Mouse (Mus musculus) embryonic facial prominence, embryonic 15.5 days (tissue): ENCODE results near the gene Capns1. TPM values are rescaled to one million over a fixed set of nuclear protein-coding genes. Genes with fewer than 3 reads are reported as not detected.
"Not testable (repeated sequence)": the region's sequence is repeated elsewhere in the genome, so short reads cannot be mapped to it uniquely, and the experiment has no call there.

Experiments used
- ATAC-seq: fragments of 200-750 bp; cut with Nextera tagmentation; 2 replicates; pipeline ENCODE4 v1.8.0; 2017; ENCODE audit warnings: low read depth, moderate TSS enrichment; ENCODE audit not compliant: insufficient number of reproducible peaks, low FRiP score, low TSS enrichment
- H3K27ac ChIP-seq: fragments of 300-500 bp; sonication (generic); replicated peaks from 2 replicates; pipeline ENCODE4 v1.5.1; 2015; ENCODE audit warnings: mild to moderate bottlenecking, inconsistent platforms
- H3K27me3 ChIP-seq: fragments of 300-500 bp; sonication (generic); 2 replicates; pipeline ENCODE4 v1.6.1; 2015; ENCODE audit warnings: inconsistent platforms
- H3K36me3 ChIP-seq: fragments of 300-500 bp; sonication (generic); 2 replicates; pipeline ENCODE4 v1.6.1; 2015; ENCODE audit warnings: mild to moderate bottlenecking, inconsistent platforms
- H3K4me1 ChIP-seq: fragments of 300-500 bp; sonication (generic); 2 replicates; pipeline ENCODE4 v1.6.1; 2015; ENCODE audit warnings: inconsistent platforms
- H3K4me2 ChIP-seq: fragments of 300-500 bp; sonication (generic); replicated peaks from 2 replicates; pipeline ENCODE4 v1.6.1; 2015; ENCODE audit warnings: mild to moderate bottlenecking, inconsistent platforms
- H3K4me3 ChIP-seq: fragments of 300-500 bp; sonication (generic); replicated peaks from 2 replicates; pipeline ENCODE4 v1.5.1; 2015; ENCODE audit warnings: mild to moderate bottlenecking, inconsistent platforms
- H3K9ac ChIP-seq: fragments of 300-500 bp; sonication (generic); 2 replicates; pipeline ENCODE4 v1.6.1; 2015; ENCODE audit warnings: inconsistent platforms
- H3K9me3 ChIP-seq: fragments of 300-500 bp; sonication (generic); replicated peaks from 2 replicates; pipeline ENCODE4 v1.6.1; 2016; ENCODE audit warnings: inconsistent platforms
- WGBS: fragments of 180-500 bp; shearing (Covaris S2); methylation state at CpG from one replicate; pipeline ENCODE4 v1.1.7; 2015; 5-methylcytosine and 5-hydroxymethylcytosine counted together
- polyA plus RNA-seq: library from polyadenylated mRNA; unstranded; fragments of >200 nt; fragmentation: Nextera tagmentation; extraction: Ambion mirVana; gene quantifications from 2 replicates; pipeline ENCODE4 v1.2.1, GENCODE M21; 2015

The Capns1 gene
- polyA plus RNA-seq, result 111 and 113 TPM in 2 replicates

DNA sequence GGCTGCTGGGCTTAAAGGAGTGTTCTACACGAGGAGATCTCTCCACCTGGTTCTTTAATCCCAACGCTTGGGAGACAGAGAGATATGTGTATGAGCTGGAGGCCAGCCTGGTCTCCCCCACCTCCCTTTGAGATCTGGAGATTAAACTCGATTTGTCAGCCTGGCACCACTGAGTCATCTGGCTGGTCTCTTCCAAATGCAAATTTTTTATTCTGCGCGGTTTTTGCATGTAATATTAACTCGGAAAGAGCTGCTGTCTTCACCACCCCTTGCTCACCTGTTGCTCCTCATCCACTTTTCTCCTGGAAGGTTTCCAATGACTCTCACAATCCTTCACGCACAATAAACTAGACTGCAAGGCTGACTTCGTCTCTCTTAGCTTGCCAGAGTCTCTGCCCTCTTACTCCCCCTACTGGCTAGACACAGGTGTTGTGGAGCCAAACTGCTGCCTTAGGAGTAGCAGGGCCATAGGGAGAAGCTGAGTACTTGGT is at the start of gene Capns1:
Gene Capns1, minus strand, starts transcription at position 331 of the 491 bp plus-strand sequence.
- Histone ChIP-seq H3K4me3 (peak within 1 kb of the TSS; percentile 19; the same call in 1 of the 2 replicates), H3K9me3 (no peaks in the 10 kb centered on the region), H3K27me3 (no peaks in the 10 kb centered on the region), H3K4me1 (peaks cover 11% of the 10 kb centered on the region), H3K36me3 (no peaks in the 10 kb centered on the region), H3K4me2 (peak within 1 kb of the TSS; percentile 36), H3K9ac (no peak within 1 kb of the TSS), H3K27ac (peak within 1 kb of the TSS; percentile 48; the same call in 1 of the 2 replicates)
- 5% methylated on average over 8 of the region's 8 CpGs for WGBS
- ATAC-seq, result no peak

DNA sequence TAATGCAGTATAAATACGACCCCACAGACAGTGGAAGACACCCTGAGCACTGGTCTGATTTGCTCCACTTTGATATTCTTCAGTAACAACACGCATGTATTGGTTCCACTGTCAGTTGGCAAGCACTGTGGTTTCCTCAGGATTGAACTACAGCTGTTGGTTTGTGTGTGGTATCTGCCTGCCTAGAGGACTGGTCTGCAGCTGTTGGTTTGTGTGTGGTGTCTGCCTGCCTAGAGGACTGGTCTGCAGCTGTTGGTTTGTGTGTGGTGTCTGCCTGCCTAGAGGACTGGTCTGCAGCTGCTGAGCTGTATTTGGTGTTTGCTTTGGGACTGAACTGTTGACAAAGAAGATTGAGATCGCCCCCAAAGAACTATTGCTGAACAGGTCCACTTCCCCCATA is 38.8 kb upstream of the Capns1 start:
- not testable (repeated sequence) for H3K27ac ChIP-seq, H3K27me3 ChIP-seq, H3K9ac ChIP-seq, ATAC-seq, H3K9me3 ChIP-seq, H3K4me3 ChIP-seq, H3K4me2 ChIP-seq
- peaks cover 15% of the 10 kb centered on the region for H3K4me1 ChIP-seq
- peaks cover 17% of the 10 kb centered on the region for H3K36me3 ChIP-seq
- WGBS, result 69% methylated on average over 3 of the region's 3 CpGs

DNA sequence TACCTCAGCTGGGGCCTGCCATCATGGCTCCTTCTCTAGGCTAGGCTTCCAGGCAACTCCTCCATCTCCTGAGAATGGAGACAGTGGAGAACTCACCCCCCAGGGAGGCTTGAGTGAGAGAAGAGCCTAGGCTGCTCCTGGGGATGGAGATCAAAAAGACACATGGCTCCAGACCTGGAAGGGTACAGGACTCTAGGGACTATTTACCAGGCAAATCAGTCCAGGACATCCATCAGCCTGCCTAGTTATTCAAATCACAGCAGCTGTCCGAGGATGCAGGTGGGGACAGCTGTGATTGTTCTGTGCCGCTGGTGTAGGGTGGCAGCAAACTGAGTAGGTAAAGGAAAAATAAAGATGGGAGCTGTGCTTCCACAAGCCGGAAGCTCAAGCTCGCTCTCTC is 37.0 kb upstream of the Capns1 start, which contains the start of gene Ovol3:
Gene Ovol3, minus strand, starts transcription at position 101 of the 400 bp plus-strand sequence.
- no peak within 1 kb of the TSS for H3K4me3 ChIP-seq
- H3K27me3 ChIP-seq, result no peaks in the 10 kb centered on the region
- no peak within 1 kb of the TSS for H3K9ac ChIP-seq
- H3K4me1 ChIP-seq, result peaks cover 20% of the 10 kb centered on the region
- no peaks in the 10 kb centered on the region for H3K9me3 ChIP-seq
- no peak within 1 kb of the TSS for H3K4me2 ChIP-seq
- 83% methylated on average over 4 of the region's 4 CpGs for WGBS
- no peak within 1 kb of the TSS for H3K27ac ChIP-seq
- no peak for ATAC-seq
- peaks cover 17% of the 10 kb centered on the region for H3K36me3 ChIP-seq

DNA sequence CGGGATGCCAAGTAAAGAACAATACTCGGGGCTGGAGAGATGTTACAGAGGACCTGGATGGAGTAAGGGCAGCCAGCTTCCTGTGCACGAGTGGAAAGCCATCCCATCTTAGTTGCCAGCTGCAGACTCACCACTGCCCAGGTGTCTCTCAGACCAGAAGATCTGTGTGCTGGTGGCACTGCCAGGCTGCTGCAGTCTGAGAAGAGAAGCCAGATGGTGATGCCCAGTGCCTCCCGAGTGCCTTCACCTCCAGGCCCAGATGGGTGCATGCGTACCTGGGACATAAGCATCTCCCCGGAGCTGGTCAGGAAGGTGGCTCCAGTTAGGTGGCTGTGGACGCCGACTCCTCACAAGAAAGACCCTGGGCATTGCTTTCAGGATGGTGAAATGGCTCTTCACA is 36.5 kb upstream of the Capns1 start:
- no peak overlapping the region for H3K4me2 ChIP-seq
- no peak for ATAC-seq
- no peak overlapping the region for H3K4me3 ChIP-seq
- H3K9ac ChIP-seq, result no peak overlapping the region
- no peaks in the 10 kb centered on the region for H3K27me3 ChIP-seq
- H3K36me3 ChIP-seq, result peaks cover 17% of the 10 kb centered on the region
- H3K27ac ChIP-seq, result no peak overlapping the region
- 91% methylated on average over 8 of the region's 8 CpGs for WGBS
- H3K9me3 ChIP-seq, result no peaks in the 10 kb centered on the region
- peaks cover 23% of the 10 kb centered on the region for H3K4me1 ChIP-seq

DNA sequence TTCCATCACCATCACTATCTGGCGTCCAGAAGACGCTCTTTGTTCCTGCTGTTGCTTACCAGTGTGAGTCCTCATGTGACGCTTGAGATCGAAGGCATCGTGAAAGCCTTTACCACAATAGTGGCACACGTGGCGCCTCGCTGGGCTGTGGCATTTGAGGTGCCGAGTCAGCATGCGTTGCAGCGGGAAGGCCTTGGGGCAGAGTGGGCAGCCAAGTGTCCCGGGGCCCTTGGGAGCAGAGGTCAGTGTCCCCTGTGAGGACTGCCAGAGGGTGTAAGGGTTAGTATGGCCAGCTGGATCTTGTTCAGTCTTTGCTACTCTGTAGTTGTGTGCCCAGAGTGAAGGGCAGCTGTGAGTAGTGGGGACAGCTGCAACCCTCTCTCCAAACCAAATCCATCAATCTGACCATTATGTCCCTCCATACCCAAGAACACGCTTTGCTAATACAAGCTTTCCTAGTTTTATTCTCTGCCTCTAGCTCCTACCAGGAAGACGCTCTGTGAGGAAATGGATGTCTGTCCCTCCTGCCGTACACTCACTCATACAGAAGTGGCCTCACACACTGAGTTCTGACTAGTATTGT is 35.8 kb upstream of the Capns1 start:
- no peak overlapping the region for H3K4me3 ChIP-seq
- WGBS, result 91% methylated on average over 15 of the region's 15 CpGs
- no peak overlapping the region for H3K4me2 ChIP-seq

DNA sequence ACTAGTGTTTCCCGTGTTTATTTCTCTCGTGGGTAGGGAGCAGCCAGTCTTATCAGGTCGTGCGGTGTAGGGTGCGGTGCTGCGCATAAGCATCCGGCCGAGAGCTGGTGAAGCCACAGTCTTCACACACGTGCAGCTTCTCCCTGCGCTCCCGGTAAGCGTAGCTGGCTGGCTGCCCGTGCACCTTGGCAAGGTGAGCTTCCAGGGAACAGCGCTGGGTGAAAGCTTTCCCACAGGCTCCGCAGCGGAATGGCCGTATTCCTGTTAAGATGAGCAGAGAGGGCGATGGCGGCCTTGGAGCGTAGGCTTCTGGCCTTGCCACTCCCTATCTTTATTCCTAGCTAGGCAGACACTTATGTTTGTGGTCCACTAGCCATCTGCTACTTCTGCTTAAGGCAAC is 34.8 kb upstream of the Capns1 start:
- no peak overlapping the region for H3K27ac ChIP-seq
- no peaks in the 10 kb centered on the region for H3K27me3 ChIP-seq
- no peaks in the 10 kb centered on the region for H3K9me3 ChIP-seq
- peak overlapping the region; percentile 79 for H3K4me2 ChIP-seq
- peak overlapping the region; percentile 82; the same call in 1 of the 2 replicates for H3K4me3 ChIP-seq
- H3K9ac ChIP-seq, result no peak overlapping the region
- no peak for ATAC-seq
- WGBS, result 84% methylated on average over 20 of the region's 20 CpGs
- H3K4me1 ChIP-seq, result peaks cover 23% of the 10 kb centered on the region
- H3K36me3 ChIP-seq, result peaks cover 22% of the 10 kb centered on the region

More for the DNA sequence above, 35.8 kb upstream of the Capns1 start:
- no peaks in the 10 kb centered on the region for H3K27me3 ChIP-seq
- H3K9ac ChIP-seq, result no peak overlapping the region; the same call in 1 of the 2 replicates
- H3K36me3 ChIP-seq, result peaks cover 17% of the 10 kb centered on the region
- H3K4me1 ChIP-seq, result peaks cover 23% of the 10 kb centered on the region
- no peak for ATAC-seq
- no peak overlapping the region for H3K27ac ChIP-seq
- H3K9me3 ChIP-seq, result no peaks in the 10 kb centered on the region

DNA sequence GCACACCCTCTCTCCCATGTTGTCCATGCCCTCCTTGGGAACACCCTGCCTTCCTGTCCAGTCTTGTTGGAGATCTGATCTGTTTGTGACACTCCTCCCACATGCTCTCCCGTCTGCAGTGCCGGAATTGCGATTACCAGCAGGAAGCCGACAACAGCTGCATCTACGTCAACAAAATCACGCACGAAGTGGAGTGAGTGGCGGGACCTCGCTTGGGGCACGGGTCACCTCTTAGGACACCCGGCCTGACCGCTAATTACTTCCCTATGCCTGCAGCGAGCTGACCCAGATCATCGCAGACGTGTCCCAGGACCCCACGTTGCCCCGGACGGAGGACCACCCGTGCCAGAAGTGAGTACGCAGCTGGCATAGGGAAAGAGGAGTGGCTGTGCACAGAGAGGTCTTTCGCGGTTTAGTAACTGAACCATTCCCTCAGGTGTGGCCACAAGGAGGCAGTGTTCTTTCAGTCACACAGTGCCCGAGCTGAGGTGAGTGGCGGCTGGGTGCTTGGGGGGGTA is 34.1 kb upstream of the Capns1 start:
- peaks cover 23% of the 10 kb centered on the region for H3K4me1 ChIP-seq
- H3K27ac ChIP-seq, result peak overlapping the region; percentile 98
- H3K36me3 ChIP-seq, result peaks cover 28% of the 10 kb centered on the region
- H3K4me2 ChIP-seq, result peak overlapping the region; percentile 79
- H3K27me3 ChIP-seq, result no peaks in the 10 kb centered on the region
- no peaks in the 10 kb centered on the region for H3K9me3 ChIP-seq
- WGBS, result 3% methylated on average over 24 of the region's 24 CpGs
- no peak for ATAC-seq
- H3K9ac ChIP-seq, result peak overlapping the region; percentile 70
- H3K4me3 ChIP-seq, result peak overlapping the region; percentile 82

DNA sequence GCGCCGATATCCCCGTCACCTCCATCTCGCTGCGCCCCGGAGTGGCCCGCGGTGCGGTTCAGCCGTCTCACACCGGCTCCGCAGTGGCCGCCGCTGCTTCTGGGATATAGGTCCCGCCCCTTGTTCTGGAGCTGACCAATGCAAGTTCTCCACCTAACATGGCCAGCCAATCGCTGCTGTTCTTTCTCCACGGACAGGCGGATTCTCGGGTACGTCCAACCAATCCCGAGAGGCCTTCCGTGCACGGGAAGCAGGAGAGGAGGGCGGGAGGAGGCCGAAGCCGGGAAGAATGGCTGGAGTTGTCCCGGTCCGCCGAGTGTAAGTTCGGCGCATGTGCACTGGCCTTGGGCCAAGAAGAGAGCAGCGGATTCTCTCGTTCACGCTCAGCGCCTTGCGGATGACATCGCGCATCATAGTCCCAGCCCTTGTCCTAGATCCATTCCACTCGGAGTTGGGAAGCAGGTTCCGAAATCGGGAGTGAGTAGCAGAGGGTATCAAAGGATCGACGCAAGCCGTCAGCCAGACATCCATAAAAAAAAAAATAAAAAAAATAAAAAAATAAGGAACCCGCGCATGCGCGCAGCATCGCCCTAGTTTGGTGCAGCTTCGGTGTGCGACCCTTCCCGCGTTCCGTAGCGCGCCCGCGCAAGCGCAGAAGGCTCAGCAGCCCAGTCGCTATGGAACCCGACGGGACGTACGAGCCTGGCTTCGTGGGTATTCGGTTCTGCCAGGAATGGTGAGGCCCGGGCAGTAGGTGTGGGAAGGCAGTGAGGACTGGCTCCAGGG is 33.3 kb upstream of the Capns1 start, which contains the start of the genes Polr2i and Tbcb:
Gene Polr2i, plus strand, starts transcription at position 280 of the 786 bp plus-strand sequence.
Gene Tbcb, minus strand, starts transcription at position 604 of the 786 bp plus-strand sequence.
- Histone ChIP-seq H3K4me1 (peaks cover 23% of the 10 kb centered on the region), H3K27ac (peak within 1 kb of the TSS; percentile 98), H3K4me3 (peak within 1 kb of the TSS; percentile 82), H3K27me3 (no peaks in the 10 kb centered on the region), H3K4me2 (peak within 1 kb of the TSS; percentile 79), H3K9me3 (no peaks in the 10 kb centered on the region), H3K36me3 (peaks cover 36% of the 10 kb centered on the region), H3K9ac (peak within 1 kb of the TSS; percentile 70)
- peak; percentile 93 for ATAC-seq
- WGBS, result under 1% methylated on average over 67 of the region's 67 CpGs

DNA sequence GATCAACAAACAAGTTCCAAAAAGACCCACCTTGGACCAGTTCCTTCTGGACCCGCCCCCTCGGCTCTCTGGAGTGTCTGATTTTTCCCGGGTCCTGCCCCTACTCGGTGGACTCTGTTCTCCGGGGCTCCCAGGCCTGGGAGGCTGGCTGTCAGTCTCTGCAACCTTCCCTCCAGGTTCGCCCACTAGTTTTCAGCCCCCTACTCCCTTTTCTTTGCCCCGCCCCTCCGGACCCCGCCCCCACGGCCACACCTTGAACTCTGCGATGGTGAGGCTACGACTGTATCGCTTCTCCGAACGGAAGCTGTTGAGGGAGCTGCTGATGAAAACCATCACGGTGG is 32.7 kb upstream of the Capns1 start:
- H3K27ac ChIP-seq, result no peak overlapping the region
- no peak for ATAC-seq
- H3K9me3 ChIP-seq, result no peaks in the 10 kb centered on the region
- H3K4me1 ChIP-seq, result peaks cover 23% of the 10 kb centered on the region
- no peaks in the 10 kb centered on the region for H3K27me3 ChIP-seq
- under 1% methylated on average over 16 of the region's 16 CpGs for WGBS
- H3K4me3 ChIP-seq, result peak overlapping the region; percentile 82
- peaks cover 41% of the 10 kb centered on the region for H3K36me3 ChIP-seq
- peak overlapping the region; percentile 70 for H3K9ac ChIP-seq
- H3K4me2 ChIP-seq, result peak overlapping the region; percentile 79

DNA sequence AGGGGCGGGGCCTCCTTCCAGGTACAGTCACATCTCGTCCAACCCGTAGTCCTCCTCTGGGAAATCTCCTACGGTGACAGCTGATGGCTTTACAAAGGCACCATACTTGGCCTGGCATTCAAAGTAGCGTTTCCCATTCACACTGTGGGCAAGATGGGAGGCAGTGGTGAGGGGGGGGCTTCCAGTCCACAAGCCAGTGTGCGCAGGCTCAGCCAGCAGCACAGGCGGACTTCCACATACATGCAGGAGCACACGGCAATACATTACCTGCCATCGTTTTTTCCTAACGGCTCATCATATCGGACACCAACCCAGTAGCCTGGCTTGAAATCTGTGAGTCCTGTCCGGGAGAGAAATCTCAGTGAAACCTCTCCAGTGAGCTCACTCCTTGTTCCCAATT is 25.6 kb upstream of the Capns1 start:
- no peak for ATAC-seq
- Histone ChIP-seq H3K27ac (no peak overlapping the region), H3K27me3 (no peaks in the 10 kb centered on the region), H3K4me1 (peaks cover 7% of the 10 kb centered on the region), H3K4me3 (no peak overlapping the region), H3K4me2 (no peak overlapping the region), H3K9me3 (no peaks in the 10 kb centered on the region), H3K9ac (no peak overlapping the region), H3K36me3 (peaks cover 57% of the 10 kb centered on the region)
- WGBS, result 88% methylated on average over 12 of the region's 12 CpGs

DNA sequence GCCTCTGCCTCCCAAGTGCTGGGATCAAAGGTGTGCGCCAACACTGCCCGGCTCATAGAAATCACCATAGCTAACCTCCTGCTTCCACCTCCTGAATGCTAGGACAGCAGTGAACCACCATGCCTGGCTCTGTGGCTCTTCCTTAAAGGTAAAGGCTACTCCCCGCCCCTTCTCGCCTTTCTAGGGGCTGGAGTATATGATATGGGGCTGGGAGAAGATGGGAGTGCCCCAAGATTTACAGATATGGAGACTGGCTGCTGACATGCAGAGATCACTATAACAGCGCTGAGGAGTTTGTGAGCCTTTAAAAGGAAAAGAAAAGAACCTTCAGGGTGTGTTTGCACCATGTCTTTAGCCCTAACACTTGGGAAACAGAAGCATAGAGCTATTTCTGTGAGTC is 23.6 kb upstream of the Capns1 start:
- no peak overlapping the region for H3K4me2 ChIP-seq

More for the DNA sequence above, 23.6 kb upstream of the Capns1 start:
- 86% methylated on average over 5 of the region's 5 CpGs for WGBS
- H3K27ac ChIP-seq, result no peak overlapping the region
- H3K36me3 ChIP-seq, result peaks cover 43% of the 10 kb centered on the region
- H3K27me3 ChIP-seq, result no peaks in the 10 kb centered on the region
- no peak overlapping the region for H3K4me3 ChIP-seq
- H3K9ac ChIP-seq, result no peak overlapping the region
- no peaks in the 10 kb centered on the region for H3K9me3 ChIP-seq
- H3K4me1 ChIP-seq, result peaks cover 11% of the 10 kb centered on the region
- no peak for ATAC-seq
